Mouse (Mus musculus) limb, embryonic 14.5 days (tissue): Measurements from ENCODE around the gene Tanc1. TPM values are rescaled to one million over a fixed set of nuclear protein-coding genes. Genes with fewer than 3 reads are reported as not detected.

Experiments used
- ATAC-seq: fragments of 200-750 bp; cut with Nextera tagmentation; 2 replicates; pipeline ENCODE4 v1.8.0; 2017; ENCODE audit warnings: low read depth, moderate number of reproducible peaks, moderate TSS enrichment; ENCODE audit not compliant: low FRiP score
- DNase-seq: peaks from one replicate; pipeline ENCODE4 v3.0.0-alpha.2; 2015; ENCODE audit warnings: low spot score
- H3K27ac ChIP-seq: fragments of 300-500 bp; sonication (generic); replicated peaks from 2 replicates; pipeline ENCODE4 v1.5.1; 2014; ENCODE audit warnings: low read depth, mild to moderate bottlenecking, low read length, moderate library complexity, mixed read lengths
- H3K27me3 ChIP-seq: fragments of 300-500 bp; sonication (generic); 2 replicates; pipeline ENCODE4 v1.6.1; 2014; ENCODE audit warnings: low read length, mixed read lengths; ENCODE audit not compliant: control insufficient read depth, insufficient read depth
- H3K36me3 ChIP-seq: fragments of 300-500 bp; sonication (generic); 2 replicates; pipeline ENCODE4 v1.6.1; 2014; ENCODE audit warnings: mild to moderate bottlenecking, low read length, moderate library complexity, mixed read lengths; ENCODE audit not compliant: control insufficient read depth, insufficient read depth
- H3K4me1 ChIP-seq: fragments of 300-500 bp; sonication (generic); 2 replicates; pipeline ENCODE4 v1.6.1; 2014; ENCODE audit warnings: antibody characterized with exemption, low read length, mixed read lengths; ENCODE audit not compliant: control insufficient read depth, insufficient read depth
- H3K4me2 ChIP-seq: fragments of 300-500 bp; sonication (generic); replicated peaks from 2 replicates; pipeline ENCODE4 v1.6.1; 2014; ENCODE audit warnings: low read depth, mild to moderate bottlenecking, low read length, moderate library complexity; ENCODE audit not compliant: severe bottlenecking
- H3K4me3 ChIP-seq: fragments of 300-500 bp; sonication (generic); replicated peaks from 2 replicates; pipeline ENCODE4 v1.5.1; 2014; ENCODE audit warnings: low read length
- H3K9ac ChIP-seq: fragments of 300-500 bp; sonication (generic); 2 replicates; pipeline ENCODE4 v1.6.1; 2014; ENCODE audit warnings: mild to moderate bottlenecking, low read depth, low read length, moderate library complexity; ENCODE audit not compliant: severe bottlenecking
- H3K9me3 ChIP-seq: fragments of 300-500 bp; sonication (generic); 2 replicates; pipeline ENCODE4 v1.6.1; 2016; ENCODE audit warnings: low read length; ENCODE audit not compliant: control insufficient read depth
- POLR2A ChIP-seq: fragments of 200-500 bp; IDR thresholded peaks from 2 replicates; pipeline ENCODE4 v1.8.0; 2012; ENCODE audit warnings: inconsistent platforms, mild to moderate bottlenecking, moderate library complexity, borderline replicate concordance; ENCODE audit not compliant: insufficient read depth, insufficient read length; ENCODE audit errors: extremely low read depth
- WGBS: fragments of 180-500 bp; shearing (Covaris S2); extraction: QIAGEN DNeasy Blood & Tissue Kit; methylation state at CpG from one replicate; pipeline ENCODE4 v1.1.7; 2014; 5-methylcytosine and 5-hydroxymethylcytosine counted together
- polyA plus RNA-seq, 2 experiments: library from polyadenylated mRNA; depleted of rRNA in 1 of 2; stranded (reverse) in 1 of 2; unstranded in 1 of 2; fragments of >200 nt; fragmentation: Nextera tagmentation in 1 of 2; extraction: Ambion mirVana in 1 of 2; gene quantifications; 2 replicates each; pipeline versions ENCODE4 v1.2.1 to v1.2.3; 2012 to 2014

The Tanc1 gene
- polyA plus RNA-seq, 2 experiments, result 24.1 to 35.3 TPM

DNA sequence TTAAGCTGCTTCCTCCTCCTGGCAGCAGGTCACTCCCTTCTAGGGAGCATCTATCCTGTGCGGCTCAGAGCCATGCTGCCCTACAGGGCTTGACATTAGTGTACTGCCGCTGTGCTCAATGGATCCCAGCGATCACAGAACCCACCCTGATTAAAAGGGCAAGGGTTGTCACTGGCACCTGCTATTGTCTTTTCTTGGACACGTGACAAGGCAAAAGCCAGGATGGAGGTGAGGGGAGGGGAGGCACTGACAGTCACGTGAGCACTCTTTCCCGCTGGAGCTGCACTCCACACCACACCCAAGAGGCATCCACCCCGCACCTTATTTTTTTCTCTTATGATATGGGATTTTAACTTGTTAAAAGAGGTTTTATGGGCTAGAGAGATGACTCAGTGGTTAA is 220.0 kb downstream of the Tanc1 start:
- Histone ChIP-seq H3K4me3 (no peak overlapping the region), H3K27me3 (no peaks in the 10 kb centered on the region), H3K36me3 (peaks cover 48% of the 10 kb centered on the region), H3K27ac (no peak overlapping the region), H3K4me1 (peaks cover 14% of the 10 kb centered on the region; the same call in 1 of the 2 replicates), H3K4me2 (no peak overlapping the region), H3K9me3 (no peaks in the 10 kb centered on the region), H3K9ac (no peak overlapping the region)
- 81% methylated on average over 7 of the region's 7 CpGs for WGBS
- DNase-seq, result no peak
- no peak for ATAC-seq
- no peak for TF ChIP-seq POLR2A

DNA sequence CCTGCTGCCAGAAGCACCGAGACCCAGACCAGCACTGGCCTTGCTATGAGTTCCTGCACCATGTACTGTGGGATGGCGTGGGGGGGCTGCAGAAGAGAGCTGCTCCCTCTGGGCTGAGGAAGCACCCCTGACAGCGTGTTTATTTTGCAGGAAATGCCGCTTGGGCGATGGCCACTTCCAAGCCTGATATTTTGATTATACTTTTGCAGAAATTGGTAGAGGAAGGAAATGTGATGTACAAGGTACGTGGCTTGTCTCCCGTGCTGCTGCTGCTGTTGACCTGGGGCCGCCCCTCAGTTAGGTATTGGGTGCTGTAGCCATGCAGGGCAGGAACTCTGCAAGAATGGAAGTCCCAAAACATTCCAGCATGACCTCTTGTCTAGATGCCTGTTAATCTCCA is 227.0 kb downstream of the Tanc1 start:
- Histone ChIP-seq H3K36me3 (peaks cover 79% of the 10 kb centered on the region), H3K4me1 (no peaks in the 10 kb centered on the region), H3K27me3 (no peaks in the 10 kb centered on the region), H3K4me3 (no peak overlapping the region), H3K9me3 (no peaks in the 10 kb centered on the region), H3K27ac (no peak overlapping the region), H3K4me2 (no peak overlapping the region), H3K9ac (no peak overlapping the region)
- no peak for TF ChIP-seq POLR2A
- DNase-seq (no peak), ATAC-seq (no peak)
- WGBS, result 87% methylated on average over 8 of the region's 8 CpGs

DNA sequence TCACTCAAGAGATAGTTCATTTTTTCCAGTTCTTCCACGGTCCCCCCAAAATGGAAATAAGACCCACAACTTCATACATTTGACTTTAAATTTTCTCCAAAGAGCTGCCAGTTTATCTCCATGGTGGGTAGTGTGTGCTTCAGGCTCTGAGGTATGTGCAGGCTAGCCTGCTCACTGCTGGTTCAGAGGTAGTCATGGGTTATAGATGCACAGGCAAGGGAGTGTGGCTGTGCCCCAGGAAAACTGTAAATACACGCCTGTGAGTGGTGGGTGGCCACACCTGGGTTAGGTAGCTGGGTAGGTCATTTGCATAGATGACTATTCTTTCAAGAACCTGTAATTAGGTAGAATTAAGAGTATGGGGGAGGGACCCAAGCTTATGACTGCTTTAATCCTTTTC is 227.9 kb downstream of the Tanc1 start:
- no peaks in the 10 kb centered on the region for H3K27me3 ChIP-seq
- H3K27ac ChIP-seq, result no peak overlapping the region
- no peak for TF ChIP-seq POLR2A
- no peaks in the 10 kb centered on the region for H3K4me1 ChIP-seq
- no peaks in the 10 kb centered on the region for H3K9me3 ChIP-seq
- no peak overlapping the region for H3K4me3 ChIP-seq
- H3K36me3 ChIP-seq, result peaks cover 79% of the 10 kb centered on the region
- 53% methylated on average over 2 of the region's 2 CpGs for WGBS
- H3K9ac ChIP-seq, result no peak overlapping the region
- ATAC-seq (no peak), DNase-seq (no peak)
- H3K4me2 ChIP-seq, result no peak overlapping the region

DNA sequence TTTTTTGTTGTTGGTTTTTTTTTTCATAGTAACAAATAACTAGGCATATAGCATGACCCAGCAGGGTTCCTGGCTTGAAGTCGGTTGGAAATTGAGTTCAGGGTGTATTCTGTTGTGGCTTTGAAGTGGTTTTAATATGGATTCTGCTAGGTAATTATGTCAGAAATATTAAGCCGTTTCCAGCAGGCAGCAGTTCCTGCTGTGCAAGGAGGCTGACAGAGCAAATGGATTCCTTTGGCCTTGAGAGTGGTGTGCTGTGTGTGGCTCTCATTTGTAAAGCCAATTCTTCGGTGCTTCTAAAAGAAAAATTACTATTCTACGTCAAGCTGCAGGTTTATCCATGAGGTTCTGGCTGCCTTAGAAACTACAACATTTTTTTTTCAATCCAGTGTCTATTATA is 228.3 kb downstream of the Tanc1 start:
- H3K36me3 ChIP-seq, result peaks cover 78% of the 10 kb centered on the region
- no peak overlapping the region for H3K27ac ChIP-seq
- no peaks in the 10 kb centered on the region for H3K9me3 ChIP-seq
- TF ChIP-seq POLR2A, result no peak
- H3K4me2 ChIP-seq, result no peak overlapping the region
- H3K4me3 ChIP-seq, result no peak overlapping the region
- H3K4me1 ChIP-seq, result no peaks in the 10 kb centered on the region
- H3K9ac ChIP-seq, result no peak overlapping the region
- no peak for DNase-seq
- H3K27me3 ChIP-seq, result no peaks in the 10 kb centered on the region
- 20% methylated on average over 4 of the region's 4 CpGs for WGBS
- ATAC-seq, result no peak

DNA sequence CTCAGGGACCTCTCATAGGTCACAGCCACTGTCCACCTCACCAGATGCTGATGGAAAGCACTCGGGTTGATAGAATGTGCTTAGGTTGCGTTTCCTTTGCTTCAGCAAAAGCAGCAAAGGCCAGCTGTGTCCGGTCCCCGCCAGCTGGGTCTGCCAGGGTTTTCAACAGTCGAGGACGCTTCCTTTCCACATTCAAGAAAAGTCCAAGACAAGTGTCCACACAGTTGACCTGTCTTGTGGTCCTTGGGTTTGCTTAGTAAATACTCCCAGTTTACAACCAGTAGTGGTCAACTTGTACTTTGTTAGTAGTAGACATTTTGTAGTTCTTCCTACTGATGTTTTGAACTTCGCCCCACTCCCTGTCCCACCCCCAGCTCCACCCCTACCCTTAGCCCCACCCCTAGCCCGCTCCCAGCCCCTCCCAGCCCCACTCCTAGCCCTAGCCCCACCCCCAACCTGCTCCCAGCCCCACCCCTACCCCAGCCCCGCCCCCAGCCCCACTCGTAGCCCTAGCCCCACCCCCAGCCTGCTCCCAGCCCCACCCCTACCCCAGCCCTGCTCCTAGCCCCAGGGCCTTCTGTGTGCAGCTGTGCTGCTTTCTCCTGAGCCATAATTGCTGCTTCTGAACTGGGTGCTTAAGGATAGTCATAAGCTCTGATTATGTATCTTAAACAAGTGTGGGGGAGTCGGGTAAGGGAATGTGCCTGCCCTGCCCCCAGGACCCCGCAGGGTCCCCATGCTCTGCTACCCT is 229.5 kb downstream of the Tanc1 start:
- H3K9ac ChIP-seq, result no peak overlapping the region
- peak; percentile 18; the same call in 1 of the 2 replicates for ATAC-seq

More for the DNA sequence above, 229.5 kb downstream of the Tanc1 start:
- H3K27me3 ChIP-seq, result no peaks in the 10 kb centered on the region
- H3K27ac ChIP-seq, result no peak overlapping the region
- peaks cover 74% of the 10 kb centered on the region for H3K36me3 ChIP-seq
- DNase-seq, result peak; percentile 30
- no peak overlapping the region for H3K4me2 ChIP-seq
- H3K4me1 ChIP-seq, result no peaks in the 10 kb centered on the region
- no peaks in the 10 kb centered on the region for H3K9me3 ChIP-seq
- TF ChIP-seq POLR2A, result no peak
- 61% methylated on average over 11 of the region's 12 CpGs for WGBS
- H3K4me3 ChIP-seq, result no peak overlapping the region
